Mouse (Mus musculus) hindbrain, embryonic 14.5 days (tissue): Measurements from ENCODE around the gene Ppp1ca. TPM values are rescaled to one million over a fixed set of nuclear protein-coding genes. Genes with fewer than 3 reads are reported as not detected.

ENCODE experiments used
- ATAC-seq: fragments of 200-750 bp; cut with Nextera tagmentation; 2 replicates; pipeline ENCODE4 v1.8.0; 2017; ENCODE audit warnings: moderate number of reproducible peaks, mild to moderate bottlenecking, moderate TSS enrichment, moderate library complexity; ENCODE audit not compliant: low FRiP score
- DNase-seq: peaks from one replicate; pipeline ENCODE4 v3.0.0-alpha.2; 2015; ENCODE audit warnings: low spot score
- H3K27ac ChIP-seq: fragments of 300-500 bp; sonication (generic); 2 replicates; pipeline ENCODE4 v1.5.1; 2014; ENCODE audit warnings: mild to moderate bottlenecking, moderate library complexity
- H3K27me3 ChIP-seq: fragments of 300-500 bp; sonication (generic); 2 replicates; pipeline ENCODE4 v1.6.1; 2014; ENCODE audit warnings: mild to moderate bottlenecking, low read length, mixed read lengths; ENCODE audit not compliant: control insufficient read depth, insufficient read depth
- H3K36me3 ChIP-seq: fragments of 300-500 bp; sonication (generic); replicated peaks from 2 replicates; pipeline ENCODE4 v1.6.1; 2014; ENCODE audit not compliant: control insufficient read depth, insufficient read depth
- H3K4me1 ChIP-seq: fragments of 300-500 bp; sonication (generic); replicated peaks from 2 replicates; pipeline ENCODE4 v1.6.1; 2014; ENCODE audit warnings: antibody characterized with exemption, low read length, mixed read lengths; ENCODE audit not compliant: control insufficient read depth, insufficient read depth
- H3K4me2 ChIP-seq: fragments of 300-500 bp; sonication (generic); replicated peaks from 2 replicates; pipeline ENCODE4 v1.6.1; 2014; ENCODE audit warnings: mild to moderate bottlenecking, moderate library complexity
- H3K4me3 ChIP-seq: fragments of 300-500 bp; sonication (generic); replicated peaks from 2 replicates; pipeline ENCODE4 v1.5.1; 2014; ENCODE audit warnings: mild to moderate bottlenecking, low read length
- H3K9ac ChIP-seq: fragments of 300-500 bp; sonication (generic); 2 replicates; pipeline ENCODE4 v1.6.1; 2014
- H3K9me3 ChIP-seq: fragments of 300-500 bp; sonication (generic); 2 replicates; pipeline ENCODE4 v1.6.1; 2016; ENCODE audit warnings: low read length; ENCODE audit not compliant: control insufficient read depth
- WGBS: fragments of 180-500 bp; shearing (Covaris S2); extraction: QIAGEN DNeasy Blood & Tissue Kit; methylation state at CpG from one replicate; pipeline ENCODE4 v1.1.7; 2014; 5-methylcytosine and 5-hydroxymethylcytosine counted together
- polyA plus RNA-seq: library from polyadenylated mRNA; unstranded; fragments of >200 nt; fragmentation: Nextera tagmentation; extraction: Ambion mirVana; gene quantifications from 2 replicates; pipeline ENCODE4 v1.2.1, GENCODE M21; 2014

The Ppp1ca gene
- polyA plus RNA-seq: 581 and 604 TPM in 2 replicates

DNA sequence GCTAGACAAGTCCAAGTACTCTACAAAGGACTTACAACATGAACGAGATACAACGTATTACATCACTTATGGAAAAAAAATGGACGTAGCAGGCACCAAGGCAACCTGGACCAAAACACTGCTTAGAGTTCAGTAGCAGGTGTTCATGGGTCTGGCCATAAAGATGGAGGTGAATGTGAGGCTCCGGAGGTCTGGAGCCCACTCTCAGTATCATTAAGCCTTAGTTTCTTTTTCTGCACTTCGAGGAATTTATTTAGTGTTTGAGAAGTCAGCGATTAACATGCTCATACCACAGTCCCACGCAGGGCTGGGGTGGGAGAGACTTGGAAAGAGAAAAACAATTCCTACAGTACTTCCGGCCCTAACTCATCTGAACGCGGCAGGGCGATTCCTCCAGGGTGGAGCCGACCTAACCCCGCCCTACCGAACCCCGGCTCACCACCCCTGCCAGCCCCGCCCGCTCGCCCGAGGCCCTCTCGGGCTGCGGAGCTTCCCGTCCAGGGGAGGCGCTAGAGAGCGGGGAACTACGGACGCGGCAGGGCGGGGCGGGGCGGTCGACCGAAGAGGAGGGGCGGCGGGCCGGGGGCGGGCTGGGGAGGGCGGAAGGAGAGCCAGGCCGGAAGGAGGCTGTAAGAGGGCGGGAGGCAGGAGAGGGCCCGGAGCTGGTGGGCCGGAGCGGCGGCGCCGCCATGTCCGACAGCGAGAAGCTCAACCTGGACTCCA lies at the start of gene Ppp1ca:
TSS of gene Ppp1ca (plus strand) at position 538 of the 723 bp plus-strand sequence.
- Histone ChIP-seq H3K4me2 (peak within 1 kb of the TSS; percentile 65), H3K27me3 (no peaks in the 10 kb centered on the region), H3K9me3 (no peaks in the 10 kb centered on the region), H3K4me3 (peak within 1 kb of the TSS; percentile 97), H3K27ac (peak within 1 kb of the TSS; percentile 90), H3K4me1 (peaks cover 12% of the 10 kb centered on the region), H3K36me3 (peaks cover 36% of the 10 kb centered on the region), H3K9ac (peak within 1 kb of the TSS; percentile 98)
- DNase-seq (peak; percentile 92), ATAC-seq (peak; percentile 92)
- WGBS: 7% methylated on average over 42 of the region's 47 CpGs

DNA sequence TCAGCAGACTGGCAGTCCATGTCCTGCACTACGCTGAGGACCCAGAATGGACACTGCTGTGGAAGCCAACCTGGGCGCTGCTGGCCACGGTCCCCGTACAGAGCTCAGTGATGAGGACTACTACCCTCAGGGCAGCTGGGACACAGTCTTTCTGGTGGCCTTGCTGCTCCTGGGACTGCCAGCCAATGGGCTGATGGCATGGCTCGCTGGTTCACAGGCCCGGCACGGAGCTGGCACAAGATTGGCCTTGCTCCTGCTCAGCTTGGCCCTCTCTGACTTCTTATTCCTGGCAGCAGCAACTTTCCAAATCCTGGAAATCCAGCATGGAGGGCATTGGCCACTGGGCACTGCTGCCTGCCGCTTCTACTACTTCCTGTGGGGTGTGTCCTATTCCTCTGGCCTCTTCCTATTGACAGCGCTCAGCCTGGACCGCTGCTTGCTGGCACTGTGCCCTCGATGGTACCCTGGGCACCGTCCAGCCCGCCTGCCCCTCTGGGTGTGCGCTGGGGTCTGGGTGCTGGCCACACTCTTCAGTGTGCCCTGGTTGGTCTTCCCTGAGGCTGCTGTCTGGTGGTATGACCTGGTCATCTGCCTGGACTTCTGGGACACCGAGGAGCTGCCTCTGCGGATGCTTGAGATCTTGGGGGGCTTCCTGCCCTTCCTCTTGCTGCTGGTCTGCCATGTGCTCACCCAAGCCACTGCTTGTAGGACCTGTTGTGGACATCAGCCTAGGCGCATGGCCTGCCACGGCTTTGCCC lies 49.3 kb upstream of the Ppp1ca start:
- Histone ChIP-seq H3K27me3 (no peaks in the 10 kb centered on the region), H3K9ac (no peak overlapping the region), H3K36me3 (no peaks in the 10 kb centered on the region), H3K4me2 (no peak overlapping the region), H3K9me3 (no peaks in the 10 kb centered on the region), H3K4me1 (peaks cover under 1% of the 10 kb centered on the region; the same call in 1 of the 2 replicates), H3K4me3 (no peak overlapping the region), H3K27ac (no peak overlapping the region)
- DNase-seq: no peak
- 92% methylated on average over 18 of the region's 18 CpGs for WGBS
- no peak for ATAC-seq

DNA sequence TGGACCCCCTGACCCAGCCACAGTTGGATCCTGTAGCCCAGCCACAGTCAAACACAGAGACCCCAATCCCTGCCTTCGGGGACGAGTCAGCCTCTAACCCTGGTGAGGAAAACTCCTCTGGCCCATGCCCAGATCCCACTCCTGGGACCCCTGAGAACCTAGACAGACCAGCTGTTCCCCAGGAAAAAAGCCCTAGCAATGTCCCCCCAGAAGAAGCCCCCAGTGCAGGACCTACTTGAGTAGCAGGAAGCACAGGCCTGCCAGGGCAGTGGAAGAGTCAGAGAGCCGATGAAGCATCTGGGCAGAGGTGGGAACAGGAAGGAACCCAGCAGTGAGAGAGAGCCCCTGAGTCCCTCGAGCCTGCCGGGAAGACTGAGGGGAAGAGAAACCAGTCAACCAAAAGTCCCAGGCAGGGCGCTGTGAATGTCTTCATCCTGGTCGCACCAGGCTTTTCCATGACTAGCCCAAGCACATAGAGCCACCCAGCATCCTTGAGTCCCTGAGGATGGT lies 48.1 kb upstream of the Ppp1ca start, which contains the start of gene Cabp4:
TSS of gene Cabp4 (minus strand) at position 275 of the 510 bp plus-strand sequence.
- Histone ChIP-seq H3K36me3 (no peaks in the 10 kb centered on the region), H3K27ac (no peak within 1 kb of the TSS), H3K27me3 (no peaks in the 10 kb centered on the region), H3K4me3 (no peak within 1 kb of the TSS), H3K9me3 (no peaks in the 10 kb centered on the region), H3K4me1 (peaks cover 5% of the 10 kb centered on the region; the same call in 1 of the 2 replicates), H3K4me2 (no peak within 1 kb of the TSS), H3K9ac (no peak within 1 kb of the TSS)
- 84% methylated on average over 7 of the region's 7 CpGs for WGBS
- DNase-seq (no peak), ATAC-seq (no peak)

GRCm38 (mm10) chr19:4144550-4145498 lies 47.0 kb upstream of the Ppp1ca start:
- DNase-seq (no peak), ATAC-seq (no peak)
- Histone ChIP-seq H3K27ac (no peak overlapping the region), H3K27me3 (no peaks in the 10 kb centered on the region), H3K36me3 (no peaks in the 10 kb centered on the region), H3K4me1 (peaks cover 14% of the 10 kb centered on the region), H3K9me3 (no peaks in the 10 kb centered on the region), H3K9ac (no peak overlapping the region), H3K4me2 (no peak overlapping the region), H3K4me3 (no peak overlapping the region)
- 84% methylated on average over 16 of the region's 16 CpGs for WGBS

DNA sequence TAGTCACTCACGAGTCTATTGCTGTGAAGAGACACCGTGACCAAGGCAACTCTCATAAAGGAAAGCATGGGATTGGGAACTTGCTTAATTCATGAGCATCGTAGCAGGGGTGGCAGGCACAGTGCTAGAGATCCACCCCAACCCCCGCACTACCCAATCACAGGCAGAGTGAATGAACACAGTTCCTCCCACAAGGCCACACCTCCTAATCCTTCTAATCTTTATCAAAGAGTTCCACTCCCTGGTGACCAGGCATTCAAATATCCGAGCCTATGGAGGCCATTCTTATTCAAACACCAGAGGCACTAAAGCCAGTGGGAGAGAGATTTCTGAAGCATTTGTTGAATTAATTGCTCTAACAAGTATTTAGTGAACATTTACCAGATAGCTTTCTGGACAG lies 45.9 kb upstream of the Ppp1ca start:
- 89% methylated on average over 5 of the region's 5 CpGs for WGBS
- Histone ChIP-seq H3K27me3 (no peaks in the 10 kb centered on the region), H3K4me3 (no peak overlapping the region)

DNA sequence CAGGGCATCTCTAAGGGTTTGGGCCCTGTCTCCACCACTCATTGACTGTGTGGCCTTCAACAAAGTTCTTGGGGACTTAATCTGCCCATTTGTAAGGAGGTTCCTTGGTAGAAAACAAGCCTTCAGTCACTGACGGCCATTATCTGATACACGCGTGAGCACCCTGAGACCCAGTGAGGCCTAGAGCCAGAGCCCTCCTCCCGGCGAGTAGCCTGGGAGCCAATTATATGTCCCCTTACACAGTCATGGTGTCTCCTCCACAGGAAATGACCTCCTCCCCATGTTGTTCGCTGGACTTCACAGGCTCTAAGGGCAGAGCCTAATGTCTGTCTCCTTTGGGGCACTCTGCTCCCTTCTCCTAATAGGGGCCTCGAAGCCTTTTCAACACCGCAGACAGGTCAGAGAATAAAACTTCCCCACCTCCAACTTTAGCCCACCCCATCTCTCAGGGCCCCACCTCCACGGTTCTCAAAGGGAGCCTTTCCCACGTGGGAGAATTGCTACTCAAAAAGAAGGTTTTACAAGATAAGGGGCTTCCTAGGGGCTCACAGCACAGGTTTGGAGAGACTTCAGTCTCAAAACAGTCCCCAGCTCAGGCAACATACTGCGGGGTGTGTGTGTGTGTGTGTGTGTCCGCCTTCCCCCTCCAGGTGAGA lies 45.4 kb upstream of the Ppp1ca start:
- no peak for ATAC-seq
- WGBS: 65% methylated on average over 12 of the region's 12 CpGs
- no peak overlapping the region for H3K4me3 ChIP-seq

More for the DNA sequence above, 45.9 kb upstream of the Ppp1ca start:
- DNase-seq (no peak), ATAC-seq (no peak)
- no peak overlapping the region for H3K4me2 ChIP-seq
- H3K36me3 ChIP-seq: peaks cover 2% of the 10 kb centered on the region
- no peak overlapping the region for H3K9ac ChIP-seq
- H3K4me1 ChIP-seq: peaks cover 14% of the 10 kb centered on the region
- no peak overlapping the region for H3K27ac ChIP-seq
- H3K9me3 ChIP-seq: no peaks in the 10 kb centered on the region

DNA sequence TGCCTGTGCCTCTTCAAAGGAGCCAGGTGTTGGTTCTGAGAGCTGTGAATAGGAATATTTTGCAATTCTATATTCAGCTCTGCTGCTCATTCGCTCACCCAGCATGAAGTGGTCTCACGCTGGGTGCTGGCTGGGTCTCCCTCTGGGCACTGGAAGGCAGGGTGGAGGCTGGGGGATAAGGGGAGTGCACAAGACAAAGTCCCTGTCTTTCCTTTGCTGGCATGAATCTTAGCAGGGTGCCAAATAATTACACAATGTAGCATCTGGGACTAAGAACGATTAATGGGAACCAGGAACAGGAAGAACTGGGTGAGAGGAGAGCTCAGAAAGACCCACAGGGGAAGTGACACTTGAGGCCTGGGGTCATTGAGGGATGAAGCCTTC lies 44.9 kb upstream of the Ppp1ca start:
- Histone ChIP-seq H3K4me2 (no peak overlapping the region), H3K36me3 (peaks cover 11% of the 10 kb centered on the region), H3K9me3 (no peaks in the 10 kb centered on the region), H3K4me1 (peaks cover 14% of the 10 kb centered on the region), H3K4me3 (no peak overlapping the region), H3K9ac (no peak overlapping the region), H3K27ac (no peak overlapping the region), H3K27me3 (no peaks in the 10 kb centered on the region)
- no peak for ATAC-seq
- no peak for DNase-seq
- whole genome bisulfite sequencing: 50% methylated on average over 3 of the region's 3 CpGs

More for the DNA sequence above, 45.4 kb upstream of the Ppp1ca start:
- no peak overlapping the region for H3K9ac ChIP-seq
- no peak overlapping the region for H3K27ac ChIP-seq
- no peak for DNase-seq
- H3K36me3 ChIP-seq: peaks cover 8% of the 10 kb centered on the region
- peaks cover 14% of the 10 kb centered on the region for H3K4me1 ChIP-seq
- no peaks in the 10 kb centered on the region for H3K9me3 ChIP-seq
- H3K4me2 ChIP-seq: no peak overlapping the region
- no peaks in the 10 kb centered on the region for H3K27me3 ChIP-seq

DNA sequence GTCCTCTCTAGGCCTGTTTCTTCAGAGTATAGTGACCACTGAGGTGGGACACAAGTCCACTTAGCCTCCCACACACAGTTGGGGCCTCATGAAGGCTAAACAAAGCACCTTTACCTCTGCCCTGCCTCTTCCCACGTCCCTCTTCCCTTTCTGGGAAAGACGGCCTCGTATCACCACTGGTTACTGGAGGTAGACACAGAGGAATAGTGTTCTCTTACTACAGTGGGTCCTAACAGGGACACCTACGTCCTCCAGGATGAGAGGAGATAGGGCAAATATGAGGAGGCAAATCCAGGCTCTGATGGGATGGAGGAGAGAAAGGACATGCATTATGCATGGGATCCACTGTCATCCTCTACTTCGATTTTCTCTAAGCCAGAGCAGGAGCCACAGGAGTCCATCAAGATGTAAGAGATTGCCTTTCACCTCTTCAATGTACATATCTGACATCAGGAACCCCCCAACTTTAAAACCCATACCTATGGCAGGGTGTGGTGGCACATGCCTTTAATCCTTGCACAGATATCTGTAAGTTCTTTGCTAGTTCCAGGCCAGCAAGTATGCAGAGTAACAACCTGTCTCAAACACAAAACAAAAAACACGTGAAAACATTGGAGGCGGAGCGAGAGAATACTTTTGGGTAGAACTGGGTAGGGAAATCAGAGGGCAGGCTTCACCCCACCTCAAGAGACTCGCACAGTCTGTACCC lies 43.9 kb upstream of the Ppp1ca start:
- Histone ChIP-seq H3K9me3 (no peaks in the 10 kb centered on the region), H3K4me3 (peak overlapping the region; percentile 80), H3K36me3 (peaks cover 20% of the 10 kb centered on the region), H3K27ac (peak overlapping the region; percentile 61; the same call in 1 of the 2 replicates), H3K27me3 (no peaks in the 10 kb centered on the region), H3K9ac (peak overlapping the region; percentile 87), H3K4me2 (peak overlapping the region; percentile 75), H3K4me1 (peaks cover 14% of the 10 kb centered on the region)
- DNase-seq: no peak
- peak; percentile 19 for ATAC-seq
- 33% methylated on average over 9 of the region's 9 CpGs for WGBS
